Mouse (Mus musculus) embryonic fibroblast, embryonic 13.5 days (primary cell): ENCODE results near the gene Gm17660.

ENCODE experiments used
- CTCF ChIP-seq: IDR thresholded peaks from 2 replicates; pipeline ENCODE4 v1.5.1; 2011; ENCODE audit warnings: mild to moderate bottlenecking, control low read depth, low read length, moderate library complexity, borderline replicate concordance; ENCODE audit not compliant: insufficient read depth
- POLR2A ChIP-seq: IDR thresholded peaks from 2 replicates; pipeline ENCODE4 v1.6.1; 2011; ENCODE audit warnings: low read depth, mild to moderate bottlenecking, control low read depth, low read length, moderate library complexity

DNA sequence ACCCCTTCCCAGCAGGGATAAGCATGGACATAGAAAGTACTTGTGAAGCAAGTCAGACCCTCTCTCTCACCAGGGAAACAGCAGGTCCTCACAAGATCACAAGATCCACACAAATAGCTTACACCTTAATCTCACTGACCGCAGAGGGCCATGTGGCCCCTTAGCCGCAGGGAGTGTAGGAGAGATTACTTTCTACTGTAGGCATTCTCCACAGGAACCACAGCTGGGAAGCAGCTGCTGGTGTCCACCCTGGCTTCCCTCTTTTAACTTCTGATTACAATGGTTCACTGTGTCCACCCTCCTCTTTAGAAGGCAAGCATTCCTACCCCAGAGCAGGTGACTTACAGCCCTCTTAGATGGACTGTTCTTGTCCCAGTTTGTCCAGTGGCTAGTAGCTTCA, 33.7 kb downstream of the Gm17660 start:
- TF ChIP-seq CTCF (no peak), POLR2A (no peak)
